Mouse (Mus musculus) testis, adult 2 months (tissue): ENCODE measurements around the gene Rep15. TPM values are rescaled to one million over a fixed set of nuclear protein-coding genes. Genes with fewer than 3 reads are reported as not detected.

Source experiments
- H3K27ac ChIP-seq: fragments of 200-500 bp; 2 replicates; pipeline ENCODE4 v1.5.1; 2012; ENCODE audit warnings: low read depth, low read length; ENCODE audit not compliant: control insufficient read depth, insufficient read depth
- H3K27me3 ChIP-seq: fragments of 200-500 bp; 2 replicates; pipeline ENCODE4 v1.6.1; 2012; ENCODE audit warnings: mild to moderate bottlenecking, low read length, moderate library complexity; ENCODE audit not compliant: control insufficient read depth, insufficient read depth
- H3K36me3 ChIP-seq: fragments of 200-500 bp; 2 replicates; pipeline ENCODE4 v1.6.1; 2012; ENCODE audit warnings: mild to moderate bottlenecking, low read length; ENCODE audit not compliant: control insufficient read depth, insufficient read depth
- H3K4me1 ChIP-seq: fragments of 200-500 bp; 2 replicates; pipeline ENCODE4 v1.6.1; 2012; ENCODE audit warnings: low read length; ENCODE audit not compliant: control insufficient read depth, insufficient read depth
- H3K4me3 ChIP-seq: fragments of 200-500 bp; 2 replicates; pipeline ENCODE4 v1.5.1; 2012; ENCODE audit warnings: low read depth, mild to moderate bottlenecking, low read length, moderate library complexity, mixed read lengths; ENCODE audit not compliant: control insufficient read depth
- CTCF ChIP-seq: fragments of 200-500 bp; IDR thresholded peaks from 2 replicates; pipeline ENCODE4 v1.5.1; 2012; ENCODE audit warnings: low read depth, mild to moderate bottlenecking, inconsistent platforms, low read length, moderate library complexity; ENCODE audit not compliant: control insufficient read depth, insufficient read depth, insufficient replicate concordance
- POLR2A ChIP-seq: fragments of 200-500 bp; IDR thresholded peaks from 2 replicates; pipeline ENCODE4 v1.6.1; 2012; ENCODE audit warnings: low read depth, mild to moderate bottlenecking, inconsistent platforms, low read length, moderate library complexity; ENCODE audit not compliant: control insufficient read depth
- polyA plus RNA-seq: library from polyadenylated mRNA; depleted of rRNA; stranded (reverse); fragments of >200 nt; gene quantifications from 2 replicates; pipeline ENCODE4 v1.2.3, GENCODE M21; 2012; rRNA removed

The Rep15 gene
- polyA plus RNA-seq, 1 experiment, result 0.10 TPM

DNA sequence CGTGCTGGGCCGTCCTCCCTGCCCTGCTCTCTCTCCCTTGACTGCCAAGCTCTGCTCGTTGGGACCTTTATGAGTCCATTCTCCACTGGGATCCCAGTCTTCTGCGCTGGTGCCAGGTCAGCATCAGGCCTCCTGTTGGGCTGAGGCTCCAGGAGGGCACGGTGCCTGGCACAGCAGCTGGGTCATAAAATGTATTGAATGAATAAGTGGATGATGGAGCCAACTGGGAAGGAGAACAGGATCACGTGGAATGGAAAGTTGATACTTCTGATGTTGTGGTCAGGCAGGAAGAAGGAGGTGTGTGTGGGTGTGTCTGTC is 32.5 kb downstream of the Rep15 start:
- H3K4me1 ChIP-seq, result no peaks in the 10 kb centered on the region
- no peaks in the 10 kb centered on the region for H3K36me3 ChIP-seq
- no peak overlapping the region for H3K27ac ChIP-seq
- TF ChIP-seq CTCF (no peak), POLR2A (no peak)
- no peaks in the 10 kb centered on the region for H3K27me3 ChIP-seq
- no peak overlapping the region for H3K4me3 ChIP-seq

GRCm38 (mm10) chr6:147075808-147076387 is 43.5 kb downstream of the Rep15 start:
- H3K4me3 ChIP-seq, result no peak overlapping the region
- H3K27me3 ChIP-seq, result no peaks in the 10 kb centered on the region
- no peak for TF ChIP-seq CTCF
- TF ChIP-seq POLR2A, result no peak
- no peak overlapping the region for H3K27ac ChIP-seq
- no peaks in the 10 kb centered on the region for H3K4me1 ChIP-seq
- no peaks in the 10 kb centered on the region for H3K36me3 ChIP-seq

DNA sequence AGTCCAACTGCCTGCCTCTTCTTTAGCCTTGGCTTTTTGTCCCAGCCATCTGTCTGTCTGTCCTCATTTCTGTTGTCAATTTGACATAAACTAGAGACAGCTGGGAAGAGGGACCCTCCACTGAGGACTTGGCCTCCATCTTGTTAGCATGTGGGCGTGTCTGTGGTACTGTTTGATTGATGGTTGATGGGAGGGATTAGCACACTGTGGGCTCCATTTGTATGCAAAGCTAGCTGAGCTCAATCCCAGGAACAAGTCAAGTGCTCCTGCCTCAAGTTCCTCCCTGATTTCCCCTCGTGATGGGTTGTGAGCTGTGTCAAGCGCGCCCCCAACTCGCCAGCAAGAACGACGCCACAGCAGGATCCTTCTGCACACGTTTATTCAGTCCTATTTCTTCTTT is 44.5 kb downstream of the Rep15 start:
- Histone ChIP-seq H3K36me3 (no peaks in the 10 kb centered on the region), H3K4me3 (no peak overlapping the region), H3K27ac (no peak overlapping the region), H3K4me1 (no peaks in the 10 kb centered on the region), H3K27me3 (no peaks in the 10 kb centered on the region)
- no peak for TF ChIP-seq CTCF
- no peak for TF ChIP-seq POLR2A

GRCm38 (mm10) chr6:147079919-147080318 is 47.5 kb downstream of the Rep15 start:
- Histone ChIP-seq H3K4me3 (no peak overlapping the region), H3K27ac (no peak overlapping the region), H3K27me3 (no peaks in the 10 kb centered on the region), H3K4me1 (no peaks in the 10 kb centered on the region), H3K36me3 (no peaks in the 10 kb centered on the region)
- TF ChIP-seq POLR2A (no peak), CTCF (no peak)

Other genes with a start within 250 kb of the Rep15 start
- 2.7 and 3.0 TPM in 2 replicates for gene Arntl2, start 236.5 kb upstream of the Rep15 start, polyA plus RNA-seq
- 299 and 314 TPM in 2 replicates for gene Smco2, start 182.5 kb upstream of the Rep15 start, polyA plus RNA-seq
- 9.2 and 10.9 TPM in 2 replicates for gene Ppfibp1, start 144.1 kb upstream of the Rep15 start, polyA plus RNA-seq
- gene 1700034J05Rik, start 78.2 kb upstream of the Rep15 start, polyA plus RNA-seq, result 170 and 188 TPM in 2 replicates
- gene Mrps35, start 10.2 kb downstream of the Rep15 start, polyA plus RNA-seq, result 2.7 and 3.1 TPM in 2 replicates
- gene Mansc4, start 54.4 kb downstream of the Rep15 start, polyA plus RNA-seq, result 1.1 and 1.3 TPM in 2 replicates
- 2.7 and 2.8 TPM in 2 replicates for gene Klhl42, start 58.8 kb downstream of the Rep15 start, polyA plus RNA-seq
- 0.07 and 0.22 TPM in 2 replicates for gene Pthlh, start 231.6 kb downstream of the Rep15 start, polyA plus RNA-seq